Mouse (Mus musculus) activated CD4-positive, CD25-positive, alpha-beta regulatory T cell, adult 4 months (primary cell): ENCODE data around the gene Serpina3c. TPM values are rescaled to one million over a fixed set of nuclear protein-coding genes. Genes with fewer than 3 reads are reported as not detected.

ENCODE experiments used
- ATAC-seq: one replicate; pipeline ENCODE4 v1.8.0; 2017
- polyA plus RNA-seq, 2 experiments: library from polyadenylated mRNA; unstranded; fragments of 100-300 nt; shearing (Covaris generic); gene quantifications; one replicate each; pipeline ENCODE4 v1.2.1; 2017

Gene Serpina3c
- polyA plus RNA-seq, 2 experiments from 2014 or later: not detected

GRCm38 (mm10) chr12:104108507-104108906 is 45.2 kb downstream of the Serpina3c start:
- ATAC-seq: no peak

- no peak for ATAC-seq
Observed at GRCm38 (mm10) chr12:104106919-104107318, 46.8 kb downstream of the Serpina3c start.

GRCm38 (mm10) chr12:104105847-104106246 is 47.8 kb downstream of the Serpina3c start:
- no peak for ATAC-seq

- ATAC-seq: no peak
Observed at GRCm38 (mm10) chr12:104100768-104101167, 52.9 kb downstream of the Serpina3c start, which contains the start of gene Serpina5. Gene Serpina5 (plus strand): TSS chr12:104101113.

Other genes with a start within 250 kb of the Serpina3c start
- not detected for gene Serpina1c, start 249.0 kb downstream of the Serpina3c start, polyA plus RNA-seq
- not detected for gene Serpina1e, start 194.9 kb downstream of the Serpina3c start, polyA plus RNA-seq
- not detected for gene Serpina11, start 163.9 kb downstream of the Serpina3c start, polyA plus RNA-seq
- gene Serpina9, start 140.1 kb downstream of the Serpina3c start, polyA plus RNA-seq: 1 to 10 TPM; 1.1 to 1.3 TPM
- gene Serpina12, start 109.4 kb downstream of the Serpina3c start, polyA plus RNA-seq: not detected
- gene Serpina5, start 52.8 kb downstream of the Serpina3c start, polyA plus RNA-seq: not detected
- not detected for gene Serpina3a, start 41.1 kb downstream of the Serpina3c start, polyA plus RNA-seq
- gene Serpina3b, start 25.9 kb downstream of the Serpina3c start, polyA plus RNA-seq: not detected
- gene Serpina3f, start 60.7 kb upstream of the Serpina3c start, polyA plus RNA-seq: 10 to 100 TPM; 13.8 to 14.1 TPM
- 100 to 1,000 TPM; 212 to 230 TPM for gene Serpina3g, start 82.4 kb upstream of the Serpina3c start, polyA plus RNA-seq
- not detected for gene Serpina3i, start 109.3 kb upstream of the Serpina3c start, polyA plus RNA-seq
- not detected for gene Serpina3j, start 160.7 kb upstream of the Serpina3c start, polyA plus RNA-seq
- gene Serpina3k, start 184.6 kb upstream of the Serpina3c start, polyA plus RNA-seq: not detected
- not detected for gene Serpina3m, start 184.6 kb upstream of the Serpina3c start, polyA plus RNA-seq